Comparison of ENCODE assay signal across 7 mouse cellular contexts in the genomic region with DNA sequence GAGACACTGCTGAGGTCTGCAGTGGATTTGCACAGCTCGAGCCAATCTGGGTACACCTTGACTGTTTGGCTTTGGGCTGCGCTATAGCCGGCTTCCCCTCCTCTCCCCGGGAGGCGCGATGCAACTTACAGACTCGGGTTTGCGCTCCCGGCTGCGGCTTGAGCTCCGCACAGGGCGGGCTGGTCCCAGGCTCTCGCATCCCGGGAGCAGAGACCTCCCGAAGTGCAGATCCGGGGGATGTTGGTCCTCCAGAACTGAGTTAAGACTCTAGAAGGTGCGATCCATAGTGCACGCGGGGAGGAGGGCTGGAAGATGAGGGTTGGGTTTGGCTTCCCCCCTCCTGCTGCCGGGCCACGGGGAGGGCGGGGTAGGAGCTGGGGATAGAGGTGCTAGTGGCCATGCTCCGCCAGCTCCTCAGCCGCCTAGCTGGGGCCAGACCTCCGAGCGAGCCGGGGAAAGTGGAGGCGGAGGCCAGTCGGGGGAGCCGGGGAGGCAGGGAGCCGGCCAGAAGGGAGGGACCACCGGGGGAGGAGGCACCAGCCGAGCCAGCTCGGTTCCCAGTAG. TPM values are rescaled to one million over a fixed set of nuclear protein-coding genes. Genes with fewer than 3 reads are reported as not detected.
DNase-seq lines count a peak whose midpoint lies in the region; ATAC-seq and TF ChIP-seq lines count a peak whose summit lies in the region.

A gene (minus strand): TSS at position 560 of the 564 bp plus-strand sequence.

- peak within 1 kb of the TSS; percentile 67 for H3K9ac ChIP-seq in intestine, embryonic 15.5 days
- H3K9ac ChIP-seq in liver, adult 2 months (ENCODE audit: low read depth, low read length), result peak within 1 kb of the TSS; percentile 32
- peak within 1 kb of the TSS; percentile 44; the same call in 1 of the 2 replicates for H3K9ac ChIP-seq in midbrain, postnatal 0 days (replicated peaks; ENCODE audit: low read length, poor library complexity, severe bottlenecking)
- peak within 1 kb of the TSS; percentile 67 for H3K9ac ChIP-seq in stomach, embryonic 14.5 days (replicated peaks; ENCODE audit: low read depth, low read length)

- peak within 1 kb of the TSS; percentile 87 for H3K4me2 ChIP-seq in intestine, embryonic 15.5 days (replicated peaks)
- peak within 1 kb of the TSS; percentile 93 for H3K4me2 ChIP-seq in midbrain, postnatal 0 days (ENCODE audit: low read depth, low read length, poor library complexity, severe bottlenecking)
- peak within 1 kb of the TSS; percentile 50 for H3K4me2 ChIP-seq in stomach, embryonic 14.5 days (replicated peaks; ENCODE audit: low read depth, low read length)

- H3K79me2 ChIP-seq in liver, adult 2 months (ENCODE audit: control insufficient read depth, insufficient read depth, low read length), result no peaks in the 10 kb centered on the region

- H3K36me3 ChIP-seq in intestine, embryonic 15.5 days, result no peaks in the 10 kb centered on the region
- H3K36me3 ChIP-seq in liver, adult 2 months (ENCODE audit: control insufficient read depth, insufficient read depth, low read length), result no peaks in the 10 kb centered on the region
- H3K36me3 ChIP-seq in midbrain, postnatal 0 days (ENCODE audit: insufficient read depth, low read length), result no peaks in the 10 kb centered on the region
- no peaks in the 10 kb centered on the region for H3K36me3 ChIP-seq in stomach, embryonic 14.5 days (ENCODE audit: control insufficient read depth, insufficient read depth, low read length)

- no peaks in the 10 kb centered on the region for H3K4me1 ChIP-seq in cortical plate, adult 2 months (ENCODE audit: control insufficient read depth, insufficient read depth, low read length)
- H3K4me1 ChIP-seq in intestine, embryonic 15.5 days (replicated peaks), result no peaks in the 10 kb centered on the region; the same call in 1 of the 2 replicates
- peaks cover 5% of the 10 kb centered on the region for H3K4me1 ChIP-seq in liver, adult 2 months (ENCODE audit: control insufficient read depth, insufficient read depth, low read length)
- H3K4me1 ChIP-seq in midbrain, postnatal 0 days (ENCODE audit: insufficient read depth, low read length), result 0 out of 2 replicates have a peak, but pooled peaks cover 14% of the 10 kb centered on the region
- peaks cover 7% of the 10 kb centered on the region; the same call in 1 of the 2 replicates for H3K4me1 ChIP-seq in stomach, embryonic 14.5 days (ENCODE audit: control insufficient read depth, insufficient read depth, low read length)

- H3K9me3 ChIP-seq in intestine, embryonic 15.5 days, result no peaks in the 10 kb centered on the region
- no peaks in the 10 kb centered on the region for H3K9me3 ChIP-seq in midbrain, postnatal 0 days (ENCODE audit: low read length)
- H3K9me3 ChIP-seq in stomach, embryonic 14.5 days (ENCODE audit: control insufficient read depth, low read depth, low read length), result no peaks in the 10 kb centered on the region

- DNase-seq in adrenal gland, adult 18-20 months (ENCODE audit: low spot score in 2 of 2), result peak; percentile 56 to 59
- DNase-seq in gonadal fat pad, adult 2 months (ENCODE audit: low read depth), result no peak
- no peak for DNase-seq in liver, adult 2 months (ENCODE audit: extremely low read depth, low read depth, low spot score)
- DNase-seq in midbrain, postnatal 0 days (ENCODE audit: low spot score), result peak; percentile 12

- under 1% methylated on average over 33 of the region's 34 CpGs for WGBS in intestine, embryonic 15.5 days
- under 1% methylated on average over 34 of the region's 34 CpGs for WGBS in liver, adult 2 months
- WGBS in midbrain, postnatal 0 days, result under 1% methylated on average over 33 of the region's 34 CpGs
- under 1% methylated on average over 34 of the region's 34 CpGs for WGBS in stomach, embryonic 14.5 days

- H3K4me3 ChIP-seq in cortical plate, adult 2 months (ENCODE audit: insufficient read depth, low read length), result peak within 1 kb of the TSS; percentile 36
- peak within 1 kb of the TSS; percentile 55 for H3K4me3 ChIP-seq in intestine, embryonic 15.5 days (replicated peaks)
- H3K4me3 ChIP-seq in liver, adult 2 months (ENCODE audit: insufficient read depth, low read depth, low read length), result peak within 1 kb of the TSS; percentile 44
- H3K4me3 ChIP-seq in midbrain, postnatal 0 days (ENCODE audit: low read depth, low read length), result peak within 1 kb of the TSS; percentile 44
- H3K4me3 ChIP-seq in stomach, embryonic 14.5 days (ENCODE audit: low read depth, low read length), result peak within 1 kb of the TSS; percentile 53

- no peak for TF ChIP-seq CTCF in cortical plate, adult 2 months (IDR thresholded peaks at IDR 0.05; ENCODE audit: extremely low read depth, insufficient read depth, low read length)
- no peak for TF ChIP-seq CTCF in liver, adult 2 months (IDR thresholded peaks at IDR 0.05; ENCODE audit: low read depth, low read length)
- no peak for TF ChIP-seq CTCF in midbrain, postnatal 0 days (IDR thresholded peaks at IDR 0.05)

- peak; percentile 91 for ATAC-seq in intestine, embryonic 15.5 days
- ATAC-seq in midbrain, postnatal 0 days (ENCODE audit: low FRiP score), result peak; percentile 72
- peak; percentile 92 for ATAC-seq in stomach, embryonic 14.5 days (ENCODE audit: insufficient number of reproducible peaks, insufficient read depth, low FRiP score, low read depth)

- H3K27ac ChIP-seq in cortical plate, adult 2 months (ENCODE audit: insufficient read depth, low read length), result no peak within 1 kb of the TSS
- H3K27ac ChIP-seq in intestine, embryonic 15.5 days, result peak within 1 kb of the TSS; percentile 88
- 0 out of 2 replicates have a peak within 1 kb of the TSS, but pooled peaks have one; percentile 3 for H3K27ac ChIP-seq in liver, adult 2 months (replicated peaks; ENCODE audit: insufficient read depth, low read depth, low read length)
- no peak within 1 kb of the TSS for H3K27ac ChIP-seq in midbrain, postnatal 0 days (ENCODE audit: low read depth, low read length)
- H3K27ac ChIP-seq in stomach, embryonic 14.5 days (ENCODE audit: low read length), result peak within 1 kb of the TSS; percentile 97

- peaks cover 6% of the 10 kb centered on the region for H3K27me3 ChIP-seq in intestine, embryonic 15.5 days (replicated peaks)
- H3K27me3 ChIP-seq in liver, adult 2 months (ENCODE audit: control insufficient read depth, insufficient read depth, low read length), result 0 out of 2 replicates have a peak, but pooled peaks cover 2% of the 10 kb centered on the region
- H3K27me3 ChIP-seq in midbrain, postnatal 0 days (ENCODE audit: insufficient read depth, low read length), result peaks cover 39% of the 10 kb centered on the region
- peaks cover 4% of the 10 kb centered on the region; the same call in 1 of the 2 replicates for H3K27me3 ChIP-seq in stomach, embryonic 14.5 days (ENCODE audit: control insufficient read depth, insufficient read depth, low read length)

- TF ChIP-seq POLR2A in cortical plate, adult 2 months (IDR thresholded peaks at IDR 0.05; ENCODE audit: extremely low read depth, insufficient read depth, low read length), result no peak
- TF ChIP-seq POLR2A in liver, adult 2 months (IDR thresholded peaks at IDR 0.05; ENCODE audit: extremely low read depth, insufficient read depth, low read length), result no peak

RNA-seq across cellular contexts. Expression of the gene that starts here (rescaled TPM):
- 10 to 100 TPM in 1 of 2 experiments, 1 to 10 TPM in 1; 6.4 to 10.9 TPM for total RNA-seq in adrenal gland, adult 18-20 months (2021)
- 5.1 and 5.6 TPM in 2 replicates for polyA plus RNA-seq in cortical plate, adult 2 months (2012; rRNA removed)
- polyA plus RNA-seq in gonadal fat pad, adult 2 months (2012; rRNA removed), result 16.9 and 22.6 TPM in 2 replicates
- polyA plus RNA-seq in intestine, embryonic 15.5 days (2015; fragmentation: Nextera tagmentation; extraction: Ambion mirVana), result 37.2 and 40.6 TPM in 2 replicates
- 4.2 and 6.9 TPM in 2 replicates for total RNA-seq in liver, adult 2 months (2014; rRNA removed)
- 1.8 and 3.0 TPM in 2 replicates for polyA plus RNA-seq in liver, adult 2 months (2012; rRNA removed)
- total RNA-seq in midbrain, postnatal 0 days (2014; rRNA removed), result 7.6 and 10.5 TPM in 2 replicates
- 7.3 and 8.5 TPM in 2 replicates for polyA plus RNA-seq in midbrain, postnatal 0 days (2015; fragmentation: Nextera tagmentation; extraction: Ambion mirVana)
- polyA plus RNA-seq in stomach, embryonic 14.5 days (2014; fragmentation: Nextera tagmentation; extraction: Ambion mirVana), result 98.2 and 99.7 TPM in 2 replicates

Comparison
In these comparisons a context has a peak if more than half of its experiments do, and no peak if none do; other contexts are left out.
1. DNase-seq: peak in adrenal gland, adult 18-20 months (2 of 2) and midbrain, postnatal 0 days (single experiment); none in gonadal fat pad, adult 2 months (single experiment) and liver, adult 2 months (single experiment).
2. H3K27ac ChIP-seq: peak in intestine, embryonic 15.5 days (single experiment), liver, adult 2 months (single experiment) and stomach, embryonic 14.5 days (single experiment); none in cortical plate, adult 2 months (single experiment) and midbrain, postnatal 0 days (single experiment).
3. Peak in every context shown above with its lines, with median percentiles within 50 percentile points of each other: H3K4me3 ChIP-seq, ATAC-seq, H3K4me2 ChIP-seq and H3K9ac ChIP-seq.